Mouse (Mus musculus) heart, embryonic 14.5 days (tissue): ENCODE measurements around the gene Scpep1. TPM values are rescaled to one million over a fixed set of nuclear protein-coding genes. Genes with fewer than 3 reads are reported as not detected.
"Not testable (repeated sequence)": the region's sequence is repeated elsewhere in the genome, so short reads cannot be mapped to it uniquely, and the experiment has no call there.

Experiments used
- ATAC-seq: fragments of 200-750 bp; cut with Nextera tagmentation; 2 replicates; pipeline ENCODE4 v1.8.0; 2017; ENCODE audit warnings: low read depth, moderate TSS enrichment; ENCODE audit not compliant: insufficient number of reproducible peaks, insufficient read depth, low FRiP score
- H3K27ac ChIP-seq, 2 experiments: fragments of 200-500 bp in 1 of 2; fragments of 300-500 bp in 1 of 2; sonication (generic) in 1 of 2; replicated peaks in 1 of 2; 2 replicates each; pipeline ENCODE4 v1.5.1; 2012 to 2014; ENCODE audit warnings: low read depth in 2 of 2, low read length in 2 of 2, control low read depth in 1 of 2, mild to moderate bottlenecking in 1 of 2, mixed read lengths in 1 of 2; ENCODE audit not compliant: control insufficient read depth in 1 of 2, insufficient read depth in 1 of 2
- H3K27me3 ChIP-seq: fragments of 300-500 bp; sonication (generic); 2 replicates; pipeline ENCODE4 v1.6.1; 2014; ENCODE audit warnings: mild to moderate bottlenecking, low read length, control low read depth; ENCODE audit not compliant: control insufficient read depth, insufficient read depth
- H3K36me3 ChIP-seq: fragments of 300-500 bp; sonication (generic); 2 replicates; pipeline ENCODE4 v1.6.1; 2014; ENCODE audit warnings: mild to moderate bottlenecking, control low read depth, low read length, mixed read lengths; ENCODE audit not compliant: control insufficient read depth, insufficient read depth
- H3K4me1 ChIP-seq, 2 experiments: fragments of 200-500 bp in 1 of 2; fragments of 300-500 bp in 1 of 2; sonication (generic) in 1 of 2; 2 replicates each; pipeline ENCODE4 v1.6.1; 2012 to 2014; ENCODE audit warnings: low read length in 2 of 2, control low read depth in 1 of 2, mixed read lengths in 1 of 2; ENCODE audit not compliant: control insufficient read depth in 2 of 2, insufficient read depth in 2 of 2
- H3K4me2 ChIP-seq: fragments of 300-500 bp; sonication (generic); 2 replicates; pipeline ENCODE4 v1.6.1; 2014; ENCODE audit warnings: mild to moderate bottlenecking, low read length
- H3K4me3 ChIP-seq, 2 experiments: fragments of 200-500 bp in 1 of 2; fragments of 300-500 bp in 1 of 2; sonication (generic) in 1 of 2; 2 replicates each; pipeline ENCODE4 v1.5.1; 2012 to 2014; ENCODE audit warnings: low read length in 2 of 2, mild to moderate bottlenecking in 2 of 2, control low read depth in 1 of 2, low read depth in 1 of 2, moderate library complexity in 1 of 2; ENCODE audit not compliant: control insufficient read depth in 1 of 2, insufficient read depth in 1 of 2
- H3K9ac ChIP-seq: fragments of 300-500 bp; sonication (generic); 2 replicates; pipeline ENCODE4 v1.6.1; 2014; ENCODE audit warnings: mild to moderate bottlenecking, low read length
- H3K9me3 ChIP-seq: fragments of 300-500 bp; sonication (generic); 2 replicates; pipeline ENCODE4 v1.6.1; 2016; ENCODE audit warnings: low read length, control low read depth; ENCODE audit not compliant: control insufficient read depth
- WGBS: fragments of 180-500 bp; shearing (Covaris S2); extraction: QIAGEN DNeasy Blood & Tissue Kit; methylation state at CpG from one replicate; pipeline ENCODE4 v1.1.7; 2014; 5-methylcytosine and 5-hydroxymethylcytosine counted together
- polyA plus RNA-seq: library from polyadenylated mRNA; unstranded; fragments of >200 nt; fragmentation: Nextera tagmentation; extraction: Ambion mirVana; gene quantifications from 2 replicates; pipeline ENCODE4 v1.2.1, GENCODE M21; 2014

Scpep1 gene
- polyA plus RNA-seq, 1 experiment from 2014 or later = 49.9 TPM

- Histone ChIP-seq H3K9me3 (no peaks in the 10 kb centered on the region), H3K9ac (no peak overlapping the region), H3K27me3 (no peaks in the 10 kb centered on the region), H3K4me3 (no peak overlapping the region), H3K4me2 (no peak overlapping the region), H3K27ac (no peak overlapping the region), H3K4me1 (peaks cover 10 to 20% of the 10 kb centered on the region in 2 experiments), H3K36me3 (no peaks in the 10 kb centered on the region)
- no peak for ATAC-seq
- 87% methylated on average over 4 of the region's 4 CpGs for WGBS
Measured at GRCm38 (mm10) chr11:88898380-88898763, 56.9 kb downstream of the Scpep1 start.

- ATAC-seq = no peak
- Histone ChIP-seq H3K4me1 (peaks cover 7 to 18% of the 10 kb centered on the region in 2 experiments), H3K36me3 (no peaks in the 10 kb centered on the region), H3K27me3 (no peaks in the 10 kb centered on the region), H3K4me2 (peak overlapping the region; percentile 31; the same call in 1 of the 2 replicates), H3K9me3 (no peaks in the 10 kb centered on the region), H3K4me3 (no peak overlapping the region; a peak in 1 of 4 replicates), H3K27ac (no peak overlapping the region), H3K9ac (peak overlapping the region; percentile 42; the same call in 1 of the 2 replicates)
- WGBS = 51% methylated on average over 15 of the region's 15 CpGs
Measured at GRCm38 (mm10) chr11:88897624-88898379, 57.5 kb downstream of the Scpep1 start.

GRCm38 (mm10) chr11:88895800-88896232 lies 59.4 kb downstream of the Scpep1 start:
- 16% methylated on average over 24 of the region's 39 CpGs for WGBS
- H3K4me1 ChIP-seq, H3K27ac ChIP-seq, H3K9me3 ChIP-seq, ATAC-seq, H3K36me3 ChIP-seq, H3K9ac ChIP-seq, H3K27me3 ChIP-seq: not testable (repeated sequence)
- H3K4me2 ChIP-seq = peak overlapping the region; percentile 36
- peak overlapping the region; percentile 28 to 44 for H3K4me3 ChIP-seq

GRCm38 (mm10) chr11:88895235-88895634 lies 60.0 kb downstream of the Scpep1 start:
- H3K27ac ChIP-seq, ATAC-seq, H3K9ac ChIP-seq, H3K27me3 ChIP-seq, H3K9me3 ChIP-seq, H3K36me3 ChIP-seq, H3K4me1 ChIP-seq: not testable (repeated sequence)
- H3K4me3 ChIP-seq = peak overlapping the region; percentile 15 to 28; a peak in 2 of 4 replicates
- peak overlapping the region; percentile 36 for H3K4me2 ChIP-seq
- 35% methylated on average over 14 of the region's 20 CpGs for WGBS

- H3K4me3 ChIP-seq, H3K9me3 ChIP-seq, H3K9ac ChIP-seq, H3K4me2 ChIP-seq, H3K36me3 ChIP-seq, H3K4me1 ChIP-seq, ATAC-seq, H3K27me3 ChIP-seq, H3K27ac ChIP-seq: not testable (repeated sequence)
- WGBS = 95% methylated on average over 7 of the region's 14 CpGs
Measured at GRCm38 (mm10) chr11:88894279-88894678, 61.0 kb downstream of the Scpep1 start.

GRCm38 (mm10) chr11:88893501-88893900 lies 61.8 kb downstream of the Scpep1 start:
- not testable (repeated sequence) for H3K27me3 ChIP-seq, H3K36me3 ChIP-seq, H3K27ac ChIP-seq, H3K9me3 ChIP-seq, H3K4me1 ChIP-seq, H3K4me2 ChIP-seq, ATAC-seq, H3K4me3 ChIP-seq, H3K9ac ChIP-seq
- WGBS = no CpG with 5 or more reads among the region's 8 CpGs

GRCm38 (mm10) chr11:88892789-88893188 lies 62.5 kb downstream of the Scpep1 start:
- not testable (repeated sequence) for H3K36me3 ChIP-seq, H3K4me2 ChIP-seq, ATAC-seq, H3K9ac ChIP-seq, H3K27ac ChIP-seq, H3K9me3 ChIP-seq, H3K27me3 ChIP-seq, H3K4me3 ChIP-seq, H3K4me1 ChIP-seq
- WGBS = 66% methylated on average over 20 of the region's 24 CpGs
